Mouse (Mus musculus) megakaryocyte, adult 5-6 weeks (primary cell): ENCODE results near the gene Tsc22d2. TPM values are rescaled to one million over a fixed set of nuclear protein-coding genes. Genes with fewer than 3 reads are reported as not detected.

ENCODE experiments used
- ATAC-seq: 2 replicates; pipeline ENCODE4 v1.8.0; 2016; ENCODE audit warnings: mild to moderate bottlenecking, inconsistent platforms; ENCODE audit not compliant: poor library complexity, severe bottlenecking
- total RNA-seq, 2 experiments: library from RNA; stranded (forward) in 1 of 2; stranded (reverse) in 1 of 2; fragments of 153-499, 151-499 nt in 1 of 2; fragments of 221-1000, 200-1000 nt in 1 of 2; gene quantifications; 2 replicates each; pipeline versions ENCODE4 v1.2.3 to v1.2.4; 2015 to 2017

Tsc22d2 gene
- total RNA-seq, 2 experiments from 2014 or later, result 13.9 to 24.6 TPM

GRCm38 (mm10) chr3:58508020-58508750 lies 93.7 kb downstream of the Tsc22d2 start:
- ATAC-seq, result peak; percentile 93

GRCm38 (mm10) chr3:58511581-58511980 lies 97.1 kb downstream of the Tsc22d2 start:
- peak; percentile 65 for ATAC-seq

GRCm38 (mm10) chr3:58512740-58513139 lies 98.2 kb downstream of the Tsc22d2 start:
- no peak for ATAC-seq

- no peak for ATAC-seq
Observed at GRCm38 (mm10) chr3:58513483-58513882, 99.0 kb downstream of the Tsc22d2 start.

GRCm38 (mm10) chr3:58515947-58516601 lies 101.6 kb downstream of the Tsc22d2 start:
- no peak for ATAC-seq

Other genes starting within 250 kb of the Tsc22d2 start
- 122 and 151 TPM in 2 replicates for gene Eif2a, start 111.1 kb downstream of the Tsc22d2 start, total RNA-seq (2015)
- gene Eif2a, start 111.1 kb downstream of the Tsc22d2 start, total RNA-seq (2017), result 75.9 and 80.9 TPM in 2 replicates
- 189 and 218 TPM in 2 replicates for gene Serp1, start 111.2 kb downstream of the Tsc22d2 start, total RNA-seq (2015)
- gene Serp1, start 111.2 kb downstream of the Tsc22d2 start, total RNA-seq (2017), result 208 and 222 TPM in 2 replicates
- 161 and 163 TPM in 2 replicates for gene Selenot, start 161.9 kb downstream of the Tsc22d2 start, total RNA-seq (2015)
- gene Selenot, start 161.9 kb downstream of the Tsc22d2 start, total RNA-seq (2017), result 203 and 210 TPM in 2 replicates
- not detected in 2 replicates for gene Erich6, start 222.5 kb downstream of the Tsc22d2 start, total RNA-seq (2015)
- not detected in 2 replicates for gene Erich6, start 222.5 kb downstream of the Tsc22d2 start, total RNA-seq (2017)